Mouse (Mus musculus) cortical plate, adult 2 months (tissue): ENCODE measurements around the gene Mast4.

Experiments used
- CTCF ChIP-seq: fragments of 200-500 bp; IDR thresholded peaks from 2 replicates; pipeline ENCODE4 v1.5.1; 2011; ENCODE audit warnings: mild to moderate bottlenecking, control low read depth, low read length; ENCODE audit not compliant: insufficient read depth; ENCODE audit errors: extremely low read depth
- POLR2A ChIP-seq: fragments of 200-500 bp; IDR thresholded peaks from 2 replicates; pipeline ENCODE4 v1.6.1; 2011; ENCODE audit warnings: mild to moderate bottlenecking, low read length, control low read depth; ENCODE audit not compliant: insufficient read depth; ENCODE audit errors: extremely low read depth

- TF ChIP-seq CTCF, result no peak
- no peak for TF ChIP-seq POLR2A
These were observed 642.7 kb downstream of the Mast4 start for GRCm38 (mm10) chr13:102691408-102692150.
